Mouse (Mus musculus): Measurements from ENCODE around the gene Pan3. TPM values are rescaled to one million over a fixed set of nuclear protein-coding genes. Genes with fewer than 3 reads are reported as not detected.

The Pan3 gene
- total and polyA plus RNA-seq, 2 experiments from 2014 or later: 28.0 to 63.9 TPM

DNA sequence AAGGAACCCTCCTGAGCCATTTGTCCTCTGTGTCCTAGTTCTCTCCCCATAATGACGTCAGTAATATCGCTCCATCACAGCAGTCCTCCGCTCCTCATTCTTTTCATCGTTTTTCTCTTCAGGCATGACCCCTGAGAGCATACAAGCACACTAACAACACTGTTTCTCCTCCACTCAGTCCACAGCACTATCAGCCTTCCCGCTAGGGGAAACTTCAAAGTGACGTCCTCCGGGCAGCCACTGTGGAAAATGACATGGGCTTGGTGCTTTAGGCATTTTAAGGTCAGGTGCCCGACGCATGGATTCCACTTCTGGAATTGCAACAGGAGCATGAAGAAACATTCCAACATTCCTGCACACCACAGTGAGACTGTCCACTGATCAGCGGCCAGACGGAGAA is 28.9 kb upstream of the Pan3 start:
- Histone ChIP-seq H3K4me2 (ENCODE audit: low read depth, low read length) (peak overlapping the region; percentile 58), H3K27ac (ENCODE audit: low read depth) (no peak overlapping the region), H3K9ac (replicated peaks; ENCODE audit: low read depth, low read length) (no peak overlapping the region), H3K36me3 (replicated peaks; ENCODE audit: control insufficient read depth, insufficient read depth, low read length) (no peaks in the 10 kb centered on the region), H3K4me3 (ENCODE audit: low read depth, low read length) (peak overlapping the region; percentile 43; the same call in 1 of the 2 replicates), H3K4me1 (ENCODE audit: control insufficient read depth, insufficient read depth) (peaks cover 13% of the 10 kb centered on the region), H3K27me3 (ENCODE audit: control insufficient read depth, insufficient read depth, low read length) (peaks cover 45% of the 10 kb centered on the region), H3K9me3 (replicated peaks; ENCODE audit: control insufficient read depth, low read length) (no peaks in the 10 kb centered on the region)
- TF ChIP-seq CTCF (IDR thresholded peaks at IDR 0.05; ENCODE audit: low read depth): no peak
- TF ChIP-seq EP300 (IDR thresholded peaks at IDR 0.05; ENCODE audit: low read depth): no peak
- no peak for ATAC-seq (ENCODE audit: insufficient read depth, low read depth)
- WGBS: 21% methylated on average over 11 of the region's 11 CpGs
- peak; percentile 10 for DNase-seq (ENCODE audit: low spot score)

DNA sequence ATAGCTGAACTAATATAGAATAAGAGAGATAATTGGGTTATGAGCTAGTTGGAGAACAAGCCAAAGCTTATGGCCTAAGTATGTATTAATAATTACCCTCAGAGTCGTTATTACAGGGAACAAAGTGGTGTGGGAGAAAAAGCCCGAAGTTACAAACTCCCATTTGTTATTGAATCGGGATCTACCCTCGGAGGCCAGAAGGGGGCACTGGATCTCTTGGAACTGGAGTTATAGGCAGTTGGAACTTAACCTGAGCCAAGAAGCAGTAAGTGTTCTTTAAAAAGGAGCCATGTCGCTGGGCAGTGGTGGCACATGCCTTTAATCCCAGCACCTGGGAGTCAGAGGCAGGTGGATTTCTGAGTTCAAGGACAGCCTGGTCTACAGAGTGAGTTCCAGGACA is 27.5 kb upstream of the Pan3 start:
- no peak overlapping the region for H3K27ac ChIP-seq (ENCODE audit: low read depth)
- H3K9me3 ChIP-seq (replicated peaks; ENCODE audit: control insufficient read depth, low read length): no peaks in the 10 kb centered on the region
- peaks cover 13% of the 10 kb centered on the region for H3K4me1 ChIP-seq (ENCODE audit: control insufficient read depth, insufficient read depth)
- TF ChIP-seq CTCF (IDR thresholded peaks at IDR 0.05; ENCODE audit: low read depth) (peak; percentile 60), EP300 (IDR thresholded peaks at IDR 0.05; ENCODE audit: low read depth) (no peak)
- ATAC-seq (ENCODE audit: insufficient read depth, low read depth) (no peak; the same call in 1 of the 2 replicates), DNase-seq (ENCODE audit: low spot score) (peak; percentile 24)
- no peak overlapping the region for H3K4me3 ChIP-seq (ENCODE audit: low read depth, low read length)
- no peak overlapping the region for H3K9ac ChIP-seq (replicated peaks; ENCODE audit: low read depth, low read length)
- WGBS: 22% methylated on average over 5 of the region's 5 CpGs
- peaks cover 45% of the 10 kb centered on the region for H3K27me3 ChIP-seq (ENCODE audit: control insufficient read depth, insufficient read depth, low read length)
- H3K4me2 ChIP-seq (ENCODE audit: low read depth, low read length): no peak overlapping the region
- H3K36me3 ChIP-seq (replicated peaks; ENCODE audit: control insufficient read depth, insufficient read depth, low read length): no peaks in the 10 kb centered on the region

DNA sequence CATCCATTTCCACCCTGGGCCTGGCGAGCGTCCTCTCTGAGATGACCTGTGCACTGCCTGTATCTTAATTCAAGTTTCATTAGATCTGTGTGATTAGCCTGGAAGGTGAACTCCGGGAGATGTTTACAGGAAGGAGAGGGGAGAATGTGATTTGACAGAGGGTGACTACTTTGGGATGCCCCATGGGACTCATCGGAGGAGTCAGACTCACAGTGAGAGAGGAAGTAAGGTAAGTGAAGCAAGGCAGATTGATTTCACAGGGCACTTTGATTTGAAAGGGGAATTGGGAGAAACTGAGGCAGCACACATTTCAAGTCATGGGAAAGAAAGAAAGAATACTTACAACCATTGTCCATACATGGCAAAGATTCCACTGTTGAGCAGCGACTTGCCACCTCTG is 23.8 kb upstream of the Pan3 start:
- Histone ChIP-seq H3K9me3 (replicated peaks; ENCODE audit: control insufficient read depth, low read length) (no peaks in the 10 kb centered on the region), H3K4me1 (ENCODE audit: control insufficient read depth, insufficient read depth) (0 out of 2 replicates have a peak, but pooled peaks cover under 1% of the 10 kb centered on the region), H3K9ac (replicated peaks; ENCODE audit: low read depth, low read length) (no peak overlapping the region), H3K27me3 (ENCODE audit: control insufficient read depth, insufficient read depth, low read length) (peaks cover 11% of the 10 kb centered on the region), H3K4me2 (ENCODE audit: low read depth, low read length) (no peak overlapping the region), H3K27ac (ENCODE audit: low read depth) (no peak overlapping the region), H3K36me3 (replicated peaks; ENCODE audit: control insufficient read depth, insufficient read depth, low read length) (no peaks in the 10 kb centered on the region), H3K4me3 (ENCODE audit: low read depth, low read length) (no peak overlapping the region)
- WGBS: 74% methylated on average over 5 of the region's 5 CpGs
- ATAC-seq (ENCODE audit: insufficient read depth, low read depth) (no peak), DNase-seq (ENCODE audit: low spot score) (no peak)
- TF ChIP-seq CTCF (IDR thresholded peaks at IDR 0.05; ENCODE audit: low read depth) (no peak), EP300 (IDR thresholded peaks at IDR 0.05; ENCODE audit: low read depth) (no peak)

DNA sequence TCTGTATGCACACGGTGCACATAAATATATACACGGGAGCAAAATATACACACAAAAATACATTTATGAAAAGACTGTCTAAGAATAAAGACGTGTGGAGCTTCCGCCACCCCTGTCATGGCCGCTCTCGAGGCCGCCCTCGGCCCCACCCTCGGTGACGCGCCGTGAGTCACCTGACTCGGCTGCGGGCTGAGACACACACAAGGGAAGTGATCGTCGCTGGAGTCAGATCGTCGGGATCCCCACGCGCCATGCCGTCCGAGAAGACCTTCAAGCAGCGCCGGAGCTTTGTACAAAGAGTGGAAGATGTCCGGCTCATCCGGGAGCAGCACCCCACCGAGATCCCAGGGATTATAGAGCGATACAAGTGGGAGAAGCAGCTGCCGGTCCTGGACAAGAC is 21.2 kb upstream of the Pan3 start:
- no peak overlapping the region for H3K9ac ChIP-seq (replicated peaks; ENCODE audit: low read depth, low read length)
- no peak for DNase-seq (ENCODE audit: low spot score)
- TF ChIP-seq EP300 (IDR thresholded peaks at IDR 0.05; ENCODE audit: low read depth) (no peak), CTCF (IDR thresholded peaks at IDR 0.05; ENCODE audit: low read depth) (no peak)
- H3K9me3 ChIP-seq (replicated peaks; ENCODE audit: control insufficient read depth, low read length): no peaks in the 10 kb centered on the region
- WGBS: 43% methylated on average over 29 of the region's 29 CpGs
- H3K4me2 ChIP-seq (ENCODE audit: low read depth, low read length): peak overlapping the region; percentile 43
- peak overlapping the region; percentile 28 for H3K4me3 ChIP-seq (ENCODE audit: low read depth, low read length)
- no peaks in the 10 kb centered on the region for H3K36me3 ChIP-seq (replicated peaks; ENCODE audit: control insufficient read depth, insufficient read depth, low read length)
- no peak overlapping the region for H3K27ac ChIP-seq (ENCODE audit: low read depth)
- no peaks in the 10 kb centered on the region for H3K4me1 ChIP-seq (ENCODE audit: control insufficient read depth, insufficient read depth)
- no peaks in the 10 kb centered on the region for H3K27me3 ChIP-seq (ENCODE audit: control insufficient read depth, insufficient read depth, low read length)
- peak; percentile 75 for ATAC-seq (ENCODE audit: insufficient read depth, low read depth)

- WGBS: 80% methylated on average over 6 of the region's 6 CpGs
- no peaks in the 10 kb centered on the region for H3K36me3 ChIP-seq (replicated peaks; ENCODE audit: control insufficient read depth, insufficient read depth, low read length)
These were observed 19.4 kb upstream of the Pan3 start for GRCm38 (mm10) chr5:147410585-147410984.

DNA sequence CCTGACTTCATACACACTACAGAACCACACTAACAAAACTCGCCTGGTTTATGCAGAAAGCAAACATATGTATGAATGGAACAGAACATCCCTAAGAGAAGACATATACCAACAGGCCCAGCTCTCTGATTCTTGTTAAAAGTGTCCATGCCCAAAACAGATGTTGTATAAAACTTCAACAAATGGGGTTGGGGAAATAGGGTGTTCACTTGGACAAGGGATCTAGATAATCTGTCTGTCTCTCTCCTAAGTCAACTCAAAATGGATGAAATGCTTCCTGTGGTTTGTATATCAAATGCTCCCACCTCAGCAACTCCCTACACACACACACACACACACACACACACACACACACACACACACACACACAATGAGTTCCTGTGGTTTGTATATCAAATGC is 12.0 kb upstream of the Pan3 start:
- Histone ChIP-seq H3K9ac (replicated peaks; ENCODE audit: low read depth, low read length) (no peak overlapping the region), H3K27ac (ENCODE audit: low read depth) (no peak overlapping the region), H3K27me3 (ENCODE audit: control insufficient read depth, insufficient read depth, low read length) (no peaks in the 10 kb centered on the region), H3K4me2 (ENCODE audit: low read depth, low read length) (no peak overlapping the region), H3K9me3 (replicated peaks; ENCODE audit: control insufficient read depth, low read length) (no peaks in the 10 kb centered on the region), H3K36me3 (replicated peaks; ENCODE audit: control insufficient read depth, insufficient read depth, low read length) (no peaks in the 10 kb centered on the region), H3K4me1 (ENCODE audit: control insufficient read depth, insufficient read depth) (no peaks in the 10 kb centered on the region), H3K4me3 (ENCODE audit: low read depth, low read length) (no peak overlapping the region)
- DNase-seq (ENCODE audit: low spot score): no peak
- TF ChIP-seq EP300 (IDR thresholded peaks at IDR 0.05; ENCODE audit: low read depth) (no peak), CTCF (IDR thresholded peaks at IDR 0.05; ENCODE audit: low read depth) (no peak)
- ATAC-seq (ENCODE audit: insufficient read depth, low read depth): no peak
- WGBS: 70% methylated on average over 1 of the region's 1 CpGs

More at GRCm38 (mm10) chr5:147410585-147410984, 19.4 kb upstream of the Pan3 start:
- H3K4me2 ChIP-seq (ENCODE audit: low read depth, low read length): no peak overlapping the region
- no peaks in the 10 kb centered on the region for H3K9me3 ChIP-seq (replicated peaks; ENCODE audit: control insufficient read depth, low read length)
- no peak overlapping the region for H3K27ac ChIP-seq (ENCODE audit: low read depth)
- H3K27me3 ChIP-seq (ENCODE audit: control insufficient read depth, insufficient read depth, low read length): no peaks in the 10 kb centered on the region
- no peak overlapping the region for H3K9ac ChIP-seq (replicated peaks; ENCODE audit: low read depth, low read length)
- no peaks in the 10 kb centered on the region for H3K4me1 ChIP-seq (ENCODE audit: control insufficient read depth, insufficient read depth)
- ATAC-seq (ENCODE audit: insufficient read depth, low read depth): no peak
- no peak overlapping the region for H3K4me3 ChIP-seq (ENCODE audit: low read depth, low read length)
- no peak for TF ChIP-seq CTCF (IDR thresholded peaks at IDR 0.05; ENCODE audit: low read depth)
- no peak for TF ChIP-seq EP300 (IDR thresholded peaks at IDR 0.05; ENCODE audit: low read depth)
- DNase-seq (ENCODE audit: low spot score): no peak

All from heart, postnatal 0 days (tissue).